Mouse (Mus musculus) heart, postnatal 10 days (tissue): ENCODE results near the gene Gm4969. TPM values are rescaled to one million over a fixed set of nuclear protein-coding genes. Genes with fewer than 3 reads are reported as not detected.
"Not testable (repeated sequence)": the region's sequence is repeated elsewhere in the genome, so short reads cannot be mapped to it uniquely, and the experiment has no call there.

ENCODE experiments used
- DNase-seq, 2 experiments: peaks; one replicate each; pipeline ENCODE4 v3.0.0; 2021
- intact Hi-C: fragments of 180-260 bp; cut with DNase I; formaldehyde crosslinking; loops from one replicate; pipeline ENCODE4 v1.15.1; 2025
- total RNA-seq, 2 experiments: library from RNA; stranded (reverse); gene quantifications; 2 replicates each; pipeline ENCODE4 v1.2.3; 2021

Gene Gm4969
- total RNA-seq, 2 experiments from 2014 or later = 0.07 to 0.19 TPM

GRCm38 (mm10) chr7:19075723-19076585, 42.2 kb downstream of the Gm4969 start, which contains the start of gene Dmwd:
Gene Dmwd (plus strand): TSS chr7:19076227.
- peak; percentile 98 for DNase-seq
- intact Hi-C loops = no loop called here

DNA sequence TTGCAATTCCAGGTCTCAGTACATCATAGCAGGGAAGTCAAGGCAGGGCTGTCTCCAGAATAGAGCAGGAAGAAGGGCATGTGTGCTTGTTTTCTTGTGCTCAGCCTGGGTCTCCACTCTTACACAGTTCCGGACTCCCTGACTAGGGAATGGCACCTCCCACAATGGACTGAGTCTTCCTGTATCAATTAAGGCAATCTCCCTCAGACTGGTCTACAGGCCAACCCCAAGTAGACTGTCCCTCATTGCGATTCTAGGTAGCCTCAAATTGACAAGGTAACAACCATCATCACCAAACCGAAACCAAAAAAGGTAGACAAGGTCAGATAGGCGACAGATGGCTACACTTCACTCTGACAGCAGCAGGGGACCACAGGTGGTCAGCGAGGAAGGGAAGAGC, 42.9 kb downstream of the Gm4969 start:
- intact Hi-C loops = no loop called here
- no peak for DNase-seq

GRCm38 (mm10) chr7:19074494-19074893, 43.7 kb downstream of the Gm4969 start:
- intact Hi-C loops = no loop called here
- no peak for DNase-seq

DNA sequence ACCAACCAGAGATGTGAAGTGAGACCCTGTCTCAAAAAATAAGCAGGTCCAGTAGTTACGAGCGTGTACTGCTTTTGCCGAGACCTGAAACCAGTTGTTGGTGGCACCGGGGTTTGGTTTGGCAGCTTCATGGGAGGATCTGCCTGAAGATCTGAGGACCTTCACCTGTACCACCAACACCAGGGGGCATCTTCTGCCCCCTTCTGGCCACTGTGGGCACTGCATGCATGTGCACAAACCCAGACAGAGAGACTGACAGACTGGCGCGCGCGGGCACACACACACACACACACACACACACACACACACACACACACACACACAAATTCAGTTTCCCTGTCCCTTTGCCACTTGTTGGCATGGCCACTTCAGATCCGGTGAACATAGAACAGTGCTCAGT, 44.7 kb downstream of the Gm4969 start:
- DNase-seq = peak in 1 of 2 experiments; percentile 57
- intact Hi-C loops = no loop called here

DNA sequence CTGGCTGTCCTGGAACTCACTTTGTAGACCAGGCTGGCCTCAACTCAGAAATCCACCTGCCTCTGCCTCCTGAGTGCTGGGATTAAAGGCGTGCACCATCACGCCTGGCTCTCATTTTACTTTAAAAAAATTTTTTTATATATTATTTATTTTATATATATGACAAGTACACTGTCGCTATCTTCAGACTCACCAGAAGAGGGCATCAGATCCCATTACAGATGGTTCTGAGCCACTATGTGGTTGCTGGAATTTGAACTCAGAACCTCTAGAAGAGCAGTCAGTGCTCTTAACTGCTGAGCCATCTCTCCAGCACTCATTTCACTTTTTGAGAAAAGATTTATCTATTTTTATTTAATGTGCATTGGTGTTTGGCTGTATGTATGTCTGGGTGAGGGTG, 47.1 kb downstream of the Gm4969 start:
- intact Hi-C loops, DNase-seq: not testable (repeated sequence)

GRCm38 (mm10) chr7:19069500-19069899, 48.7 kb downstream of the Gm4969 start:
- intact Hi-C loops = loop anchor here (1.0 to 2.0 kb wide), 2 partner anchors 24 to 81 kb away; no protein-coding TSS in a partner anchor
- no peak for DNase-seq

- peak; percentile 72 to 85 for DNase-seq
- intact Hi-C loops = loop anchor here (1.0 to 2.0 kb wide), 2 partner anchors 25 to 82 kb away; no protein-coding TSS in a partner anchor
Measured at GRCm38 (mm10) chr7:19068707-19069106, 49.5 kb downstream of the Gm4969 start.

GRCm38 (mm10) chr7:19067935-19068334, 50.2 kb downstream of the Gm4969 start:
- intact Hi-C loops = loop anchor here (2.0 kb wide), 1 partner anchor 83 kb away; no protein-coding TSS in a partner anchor
- DNase-seq = no peak

DNA sequence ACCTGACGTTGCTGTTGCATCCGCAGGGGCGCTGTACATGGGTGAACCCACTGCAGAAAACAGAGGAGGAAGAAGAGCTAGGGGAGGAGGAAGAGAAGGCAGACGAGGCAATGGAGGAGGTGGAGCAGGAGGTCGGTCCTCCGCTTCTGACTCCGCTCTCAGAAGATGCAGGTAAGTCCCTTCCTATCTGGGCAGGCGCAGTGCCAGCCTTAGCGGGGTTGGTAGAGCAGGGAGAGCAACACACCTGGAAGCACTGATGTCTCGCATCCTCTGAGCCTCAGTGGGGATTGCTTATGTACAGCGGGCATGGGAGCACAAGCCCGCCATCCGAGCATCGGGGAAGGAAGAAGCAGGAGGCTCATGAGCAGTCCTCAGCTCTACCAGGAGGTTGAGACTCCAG, 51.1 kb downstream of the Gm4969 start:
- intact Hi-C loops = no loop called here
- no peak for DNase-seq

- intact Hi-C loops = no loop called here
Measured at GRCm38 (mm10) chr7:19065896-19066295, 52.3 kb downstream of the Gm4969 start.

GRCm38 (mm10) chr7:19057405-19057804, 60.8 kb downstream of the Gm4969 start:
- intact Hi-C loops = no loop called here

More at GRCm38 (mm10) chr7:19065896-19066295, 52.3 kb downstream of the Gm4969 start:
- DNase-seq = no peak

GRCm38 (mm10) chr7:19055108-19055507, 63.1 kb downstream of the Gm4969 start:
- DNase-seq = no peak
- intact Hi-C loops = no loop called here

More at GRCm38 (mm10) chr7:19057405-19057804, 60.8 kb downstream of the Gm4969 start:
- no peak for DNase-seq

DNA sequence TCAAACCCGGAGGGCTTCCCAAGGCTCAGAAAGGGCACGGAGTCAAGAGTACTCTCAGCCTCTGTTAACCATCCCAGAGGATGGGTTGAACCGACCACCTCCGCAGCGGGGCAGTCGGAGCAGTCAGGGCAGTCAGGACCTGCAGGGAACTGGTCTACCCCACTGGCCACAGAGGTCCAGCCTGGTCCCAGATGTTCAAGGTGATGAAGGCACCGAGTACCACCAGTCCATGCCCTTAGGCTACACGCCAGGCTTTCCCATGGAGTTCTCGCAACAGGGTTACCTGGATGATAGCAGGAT, 63.4 kb downstream of the Gm4969 start:
- intact Hi-C loops = no loop called here
- no peak for DNase-seq

DNA sequence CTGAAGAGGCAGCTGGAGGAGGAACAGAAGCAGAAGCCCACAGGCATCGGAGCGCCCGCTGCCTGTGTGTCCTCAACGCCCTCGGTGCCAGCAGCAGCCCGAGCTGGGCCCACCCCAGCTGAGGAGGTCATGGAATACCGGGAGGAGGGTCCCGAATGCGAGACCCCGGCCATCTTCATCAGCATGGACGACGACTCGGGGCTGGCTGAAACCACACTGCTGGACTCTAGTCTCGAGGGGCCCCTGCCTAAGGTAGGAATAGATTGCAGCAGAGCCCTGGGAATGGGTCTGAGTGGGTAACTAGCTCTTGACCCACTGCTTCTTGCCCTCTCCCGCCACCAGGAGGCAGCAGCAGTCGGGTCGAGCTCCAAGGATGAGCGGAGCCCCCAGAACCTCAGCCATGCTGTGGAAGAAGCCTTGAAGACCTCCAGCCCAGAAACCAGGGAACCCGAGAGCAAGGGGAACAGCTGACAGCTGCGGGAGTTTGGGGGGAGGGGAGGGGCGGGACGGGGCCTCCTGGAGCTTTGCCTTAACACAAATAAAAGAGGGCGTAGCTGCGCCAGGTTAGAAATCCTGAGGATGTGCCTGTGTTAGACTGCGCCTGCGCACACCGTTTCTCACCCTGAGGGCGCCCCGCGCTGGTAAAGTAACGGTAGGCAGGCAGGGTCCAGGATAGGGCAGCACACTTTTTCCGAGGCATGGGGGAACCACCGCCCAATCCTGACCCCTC, 64.0 kb downstream of the Gm4969 start, which contains the start of gene Rsph6a:
Rsph6a (plus strand) TSS at position 644 of the 730 bp plus-strand sequence.
- peak; percentile 38 to 67 for DNase-seq
- intact Hi-C loops = no loop called here

- intact Hi-C loops = no loop called here
- DNase-seq = no peak
Measured at GRCm38 (mm10) chr7:19053136-19053532, 65.0 kb downstream of the Gm4969 start.

DNA sequence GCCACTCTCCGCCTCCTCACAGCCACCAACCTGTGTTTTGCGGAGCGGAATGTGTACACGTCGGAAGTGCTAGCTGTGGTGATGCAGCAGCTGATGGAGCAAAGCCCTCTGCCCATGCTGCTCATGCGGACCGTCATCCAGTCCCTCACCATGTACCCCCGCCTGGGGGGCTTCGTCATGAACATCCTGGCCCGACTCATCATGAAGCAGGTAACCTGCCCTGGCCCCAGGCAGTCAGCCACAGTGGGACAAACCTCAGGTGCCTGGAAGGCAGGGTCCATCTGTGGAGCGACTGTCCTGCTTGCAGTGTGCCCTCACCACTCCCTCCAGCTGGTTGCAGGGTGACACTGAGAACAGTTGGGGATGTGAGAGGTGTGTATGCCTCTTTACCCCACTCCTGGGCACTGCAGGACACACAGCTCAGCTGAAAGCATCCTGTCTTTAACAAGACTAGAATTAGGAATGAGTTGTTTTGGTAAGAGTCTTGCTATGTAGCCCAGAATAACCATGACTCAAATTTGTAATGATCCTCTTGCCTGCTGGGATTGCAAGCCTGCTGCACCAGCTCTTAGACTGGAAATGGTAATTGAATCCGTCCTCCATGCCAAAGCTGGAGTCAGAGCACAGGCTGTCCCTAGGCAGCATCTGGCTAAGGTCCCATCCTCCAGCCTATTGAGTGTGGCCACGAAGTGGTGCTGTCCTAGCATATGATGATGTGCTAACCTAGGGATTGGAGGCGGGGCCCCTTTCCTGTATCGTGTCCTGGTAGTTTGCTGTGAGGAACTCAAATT, 65.6 kb downstream of the Gm4969 start:
- DNase-seq = no peak
- intact Hi-C loops = no loop called here

DNA sequence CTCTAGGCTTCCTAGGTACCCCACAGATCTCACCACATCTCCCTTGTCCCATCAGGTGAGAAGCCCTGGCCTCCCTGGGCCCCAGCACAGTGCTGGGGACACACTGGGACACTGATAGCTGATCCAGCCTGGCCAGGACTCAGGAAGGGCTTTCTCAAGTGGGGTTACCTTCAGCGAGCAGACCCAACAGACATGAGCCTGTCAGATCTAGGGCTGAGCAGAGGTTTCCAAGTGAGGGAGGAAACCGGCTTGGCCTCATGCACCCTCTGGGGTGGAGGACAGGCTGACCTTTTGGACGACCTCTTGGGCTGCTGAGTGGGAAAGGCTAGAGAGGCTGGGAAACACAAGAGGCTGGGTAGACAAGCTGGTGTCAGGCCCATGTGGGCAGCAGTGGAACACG, 67.0 kb downstream of the Gm4969 start:
- no peak for DNase-seq
- intact Hi-C loops = no loop called here

DNA sequence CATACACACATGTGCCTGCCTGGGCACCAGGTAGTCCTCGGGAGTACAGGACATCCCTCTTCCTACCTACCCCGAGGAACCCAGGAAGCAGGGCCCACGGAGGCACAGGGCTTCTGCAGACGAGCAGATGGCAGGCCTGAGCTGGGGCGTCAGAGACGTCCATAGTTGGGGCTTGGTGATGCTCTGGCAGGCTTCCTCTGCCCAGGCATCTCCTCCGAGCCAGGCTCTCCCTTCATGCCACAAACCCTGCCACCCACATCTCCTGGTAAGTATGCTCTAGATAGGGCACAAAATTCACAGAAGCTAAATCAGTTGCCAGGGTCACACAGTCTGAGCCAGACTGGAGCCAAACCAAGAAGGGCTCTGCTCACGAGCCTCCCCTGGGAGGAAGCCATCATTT, 68.0 kb downstream of the Gm4969 start:
- intact Hi-C loops = no loop called here
- DNase-seq = no peak

GRCm38 (mm10) chr7:19049252-19049651, 68.9 kb downstream of the Gm4969 start:
- intact Hi-C loops = no loop called here
- DNase-seq = no peak
